Mouse (Mus musculus) embryonic facial prominence, embryonic 10.5 days (tissue): ENCODE measurements around the gene Bbs1. TPM values are rescaled to one million over a fixed set of nuclear protein-coding genes. Genes with fewer than 3 reads are reported as not detected.
A peak's percentile ranks its signal among the peaks of the same experiment; 100 is the strongest.

Source experiments
- DNase-seq: peaks from one replicate; pipeline ENCODE4 v3.0.0-alpha.2; 2017; ENCODE audit warnings: low spot score
- H3K27ac ChIP-seq: fragments of 300-500 bp; sonication (generic); replicated peaks from 2 replicates; pipeline ENCODE4 v1.5.1; 2016; ENCODE audit warnings: mild to moderate bottlenecking
- H3K27me3 ChIP-seq: fragments of 300-500 bp; sonication (generic); replicated peaks from 2 replicates; pipeline ENCODE4 v1.6.1; 2016; ENCODE audit warnings: low read depth, mild to moderate bottlenecking; ENCODE audit not compliant: poor library complexity, severe bottlenecking
- H3K36me3 ChIP-seq: fragments of 300-500 bp; sonication (generic); replicated peaks from 2 replicates; pipeline ENCODE4 v1.6.1; 2016; ENCODE audit warnings: mild to moderate bottlenecking, moderate library complexity
- H3K4me1 ChIP-seq: fragments of 300-500 bp; sonication (generic); 2 replicates; pipeline ENCODE4 v1.6.1; 2016
- H3K4me3 ChIP-seq: fragments of 300-500 bp; sonication (generic); 2 replicates; pipeline ENCODE4 v1.5.1; 2016; ENCODE audit warnings: mild to moderate bottlenecking, moderate library complexity
- H3K9me3 ChIP-seq: fragments of 300-500 bp; sonication (generic); 2 replicates; pipeline ENCODE4 v1.6.1; 2016; ENCODE audit warnings: mild to moderate bottlenecking
- WGBS: fragments of 180-500 bp; shearing (Covaris S2); methylation state at CpG from one replicate; pipeline ENCODE4 v1.1.7; 2016; 5-methylcytosine and 5-hydroxymethylcytosine counted together
- polyA plus RNA-seq: library from polyadenylated mRNA; unstranded; fragments of >200 nt; fragmentation: Nextera tagmentation; extraction: Ambion mirVana; gene quantifications from 2 replicates; pipeline ENCODE4 v1.2.1, GENCODE M21; 2016

The Bbs1 gene
- polyA plus RNA-seq, 1 experiment from 2014 or later, result 5.8 TPM

DNA sequence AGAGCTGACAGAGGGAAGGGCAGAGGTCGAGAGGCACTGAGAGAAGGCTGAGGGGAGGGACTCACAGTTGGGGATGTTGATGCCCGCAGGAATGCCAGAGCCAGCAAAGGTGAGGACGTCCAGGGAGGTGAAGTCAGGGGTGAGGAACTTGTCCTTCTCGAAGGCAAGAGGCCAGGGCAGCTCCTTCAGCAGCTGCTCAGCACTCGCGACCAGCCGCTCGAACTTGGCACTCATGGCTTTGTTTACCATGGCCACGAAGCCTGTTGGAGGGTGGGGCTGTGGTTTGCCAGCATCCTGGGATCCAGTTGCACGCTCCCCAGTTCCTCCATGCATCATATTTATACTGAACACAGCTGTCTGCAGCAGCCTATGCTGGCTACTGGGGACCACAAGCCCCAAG is 10.4 kb upstream of the Bbs1 start:
- H3K36me3 ChIP-seq, result peaks cover 100% of the 10 kb centered on the region

GRCm38 (mm10) chr19:4915924-4916603 is 9.6 kb upstream of the Bbs1 start:
- no peaks in the 10 kb centered on the region for H3K4me1 ChIP-seq
- no peak for DNase-seq
- H3K27ac ChIP-seq, result no peak overlapping the region
- H3K9me3 ChIP-seq, result no peaks in the 10 kb centered on the region
- WGBS, result 89% methylated on average over 15 of the region's 15 CpGs
- no peak overlapping the region for H3K4me3 ChIP-seq
- no peaks in the 10 kb centered on the region for H3K27me3 ChIP-seq
- peaks cover 100% of the 10 kb centered on the region for H3K36me3 ChIP-seq

More for the DNA sequence above, 10.4 kb upstream of the Bbs1 start:
- Histone ChIP-seq H3K4me3 (no peak overlapping the region), H3K4me1 (no peaks in the 10 kb centered on the region), H3K27me3 (no peaks in the 10 kb centered on the region), H3K27ac (no peak overlapping the region), H3K9me3 (no peaks in the 10 kb centered on the region)
- DNase-seq, result no peak
- 87% methylated on average over 10 of the region's 10 CpGs for WGBS

DNA sequence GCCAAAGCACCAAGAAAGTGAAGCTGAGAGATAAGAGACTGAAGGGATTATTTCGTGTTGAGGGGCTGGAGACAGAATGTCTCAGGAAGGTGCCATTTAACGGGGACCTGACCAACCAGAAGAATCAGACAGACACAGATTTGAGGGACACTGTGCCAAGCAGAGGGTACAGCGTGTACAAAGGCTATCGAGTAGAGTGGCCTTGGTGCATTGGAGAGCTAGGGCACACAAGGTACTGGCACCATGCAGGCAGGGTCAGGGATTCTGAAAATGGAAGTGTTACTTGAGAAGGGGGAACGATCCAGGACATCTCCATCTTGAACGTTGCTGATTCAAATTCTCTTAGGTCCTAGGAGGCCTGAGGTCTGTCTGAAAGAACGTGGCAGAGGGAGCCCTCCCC is 2.9 kb upstream of the Bbs1 start:
- 93% methylated on average over 7 of the region's 7 CpGs for WGBS
- Histone ChIP-seq H3K4me1 (peaks cover 11% of the 10 kb centered on the region), H3K4me3 (no peak overlapping the region), H3K27ac (no peak overlapping the region), H3K27me3 (no peaks in the 10 kb centered on the region), H3K9me3 (0 out of 2 replicates have a peak, but pooled peaks cover 2% of the 10 kb centered on the region), H3K36me3 (peaks cover 74% of the 10 kb centered on the region)
- no peak for DNase-seq

GRCm38 (mm10) chr19:4908107-4908506 is 1.7 kb upstream of the Bbs1 start:
- H3K4me1 ChIP-seq, result peaks cover 11% of the 10 kb centered on the region
- no peaks in the 10 kb centered on the region for H3K27me3 ChIP-seq
- H3K9me3 ChIP-seq, result 0 out of 2 replicates have a peak, but pooled peaks cover 2% of the 10 kb centered on the region
- 87% methylated on average over 4 of the region's 4 CpGs for WGBS
- H3K36me3 ChIP-seq, result peaks cover 69% of the 10 kb centered on the region
- peak; percentile 51 for DNase-seq
- no peak overlapping the region for H3K4me3 ChIP-seq
- H3K27ac ChIP-seq, result no peak overlapping the region

GRCm38 (mm10) chr19:4899888-4900287 is 6.5 kb downstream of the Bbs1 start:
- H3K27ac ChIP-seq, result no peak overlapping the region
- no peaks in the 10 kb centered on the region for H3K9me3 ChIP-seq
- H3K4me3 ChIP-seq, result no peak overlapping the region
- peaks cover 37% of the 10 kb centered on the region for H3K36me3 ChIP-seq
- H3K27me3 ChIP-seq, result no peaks in the 10 kb centered on the region
- 83% methylated on average over 3 of the region's 3 CpGs for WGBS
- H3K4me1 ChIP-seq, result peaks cover 5% of the 10 kb centered on the region
- no peak for DNase-seq

- peaks cover 37% of the 10 kb centered on the region for H3K36me3 ChIP-seq
- H3K4me1 ChIP-seq, result peaks cover 5% of the 10 kb centered on the region
- no peaks in the 10 kb centered on the region for H3K9me3 ChIP-seq
- no peaks in the 10 kb centered on the region for H3K27me3 ChIP-seq
- no peak overlapping the region for H3K4me3 ChIP-seq
- no peak overlapping the region for H3K27ac ChIP-seq
- DNase-seq, result no peak
- 73% methylated on average over 9 of the region's 9 CpGs for WGBS
Observed at GRCm38 (mm10) chr19:4898972-4899371, 7.5 kb downstream of the Bbs1 start.

- 51% methylated on average over 21 of the region's 21 CpGs for WGBS
- Histone ChIP-seq H3K36me3 (peaks cover 29% of the 10 kb centered on the region), H3K4me1 (peaks cover 5% of the 10 kb centered on the region), H3K27ac (no peak overlapping the region), H3K4me3 (0 out of 2 replicates have a peak overlapping the region, but pooled peaks have one; percentile 16), H3K27me3 (no peaks in the 10 kb centered on the region), H3K9me3 (no peaks in the 10 kb centered on the region)
- DNase-seq, result no peak
Observed at GRCm38 (mm10) chr19:4896780-4897520, 9.5 kb downstream of the Bbs1 start.

- Histone ChIP-seq H3K4me1 (no peaks in the 10 kb centered on the region), H3K9me3 (no peaks in the 10 kb centered on the region), H3K27me3 (no peaks in the 10 kb centered on the region), H3K4me3 (no peak overlapping the region), H3K36me3 (peaks cover 41% of the 10 kb centered on the region), H3K27ac (no peak overlapping the region)
- no peak for DNase-seq
- 85% methylated on average over 3 of the region's 3 CpGs for WGBS
Observed at GRCm38 (mm10) chr19:4891798-4892197, 14.6 kb downstream of the Bbs1 start.

- Histone ChIP-seq H3K4me3 (no peak overlapping the region), H3K27ac (no peak overlapping the region), H3K36me3 (peaks cover 37% of the 10 kb centered on the region), H3K9me3 (no peaks in the 10 kb centered on the region), H3K27me3 (no peaks in the 10 kb centered on the region), H3K4me1 (no peaks in the 10 kb centered on the region)
- DNase-seq, result no peak
- WGBS, result 87% methylated on average over 10 of the region's 10 CpGs
Observed at GRCm38 (mm10) chr19:4889791-4890190, 16.6 kb downstream of the Bbs1 start.

DNA sequence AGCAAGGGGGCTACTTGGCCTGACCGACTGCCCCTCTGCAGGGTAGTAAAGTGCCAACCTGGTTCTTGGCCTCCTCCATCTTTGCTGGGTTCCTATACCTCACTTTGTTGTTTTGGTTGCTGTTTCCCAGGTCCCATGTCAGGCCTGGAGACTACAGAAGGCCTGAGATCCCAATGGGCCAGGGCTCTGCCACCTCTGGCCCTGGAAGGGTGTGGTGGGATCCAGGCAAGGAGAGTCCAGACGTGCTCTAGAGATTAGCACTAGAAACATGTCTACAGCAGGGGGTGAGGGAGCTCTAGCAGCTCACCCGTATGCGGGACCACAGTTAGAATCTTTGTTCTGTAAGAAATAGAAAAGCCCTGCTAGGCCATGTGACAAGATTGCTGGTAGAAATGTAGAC is 22.5 kb downstream of the Bbs1 start:
- H3K4me1 ChIP-seq, result peaks cover 13% of the 10 kb centered on the region
- DNase-seq, result no peak
- H3K4me3 ChIP-seq, result no peak overlapping the region
- WGBS, result 83% methylated on average over 4 of the region's 4 CpGs
- no peak overlapping the region for H3K27ac ChIP-seq
- H3K9me3 ChIP-seq, result no peaks in the 10 kb centered on the region
- H3K36me3 ChIP-seq, result peaks cover 4% of the 10 kb centered on the region; the same call in 1 of the 2 replicates
- no peaks in the 10 kb centered on the region for H3K27me3 ChIP-seq

DNA sequence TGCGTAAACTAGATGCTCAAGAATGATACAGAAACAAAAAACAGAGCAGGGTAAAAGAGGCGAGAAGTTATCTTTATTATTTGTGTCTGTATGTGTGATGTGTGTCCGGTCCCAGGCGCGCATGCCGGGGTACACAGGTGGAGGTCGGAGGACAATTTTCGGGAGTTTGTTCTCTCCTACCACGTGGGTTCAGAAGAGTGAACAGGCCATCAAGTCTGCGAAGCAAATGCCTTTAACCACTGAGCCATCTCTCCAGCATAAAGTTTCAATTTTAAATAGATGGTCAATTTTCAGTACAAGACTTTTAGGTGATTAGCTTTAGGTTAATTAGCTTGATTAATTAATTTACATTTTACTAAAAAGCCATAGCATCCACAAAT is 27.1 kb downstream of the Bbs1 start:
- no peak for DNase-seq
- Histone ChIP-seq H3K4me3 (peak overlapping the region; percentile 89), H3K27ac (no peak overlapping the region), H3K27me3 (peaks cover 11% of the 10 kb centered on the region), H3K36me3 (peaks cover 4% of the 10 kb centered on the region; the same call in 1 of the 2 replicates), H3K9me3 (no peaks in the 10 kb centered on the region), H3K4me1 (peaks cover 36% of the 10 kb centered on the region)
- 63% methylated on average over 10 of the region's 10 CpGs for WGBS

- Histone ChIP-seq H3K4me1 (peaks cover 36% of the 10 kb centered on the region), H3K4me3 (peak within 1 kb of the TSS; percentile 89), H3K27me3 (peaks cover 11% of the 10 kb centered on the region), H3K36me3 (peaks cover 4% of the 10 kb centered on the region; the same call in 1 of the 2 replicates), H3K27ac (peak within 1 kb of the TSS; percentile 78), H3K9me3 (no peaks in the 10 kb centered on the region)
- 1% methylated on average over 52 of the region's 52 CpGs for WGBS
- DNase-seq, result peak; percentile 97
Observed at GRCm38 (mm10) chr19:4878405-4879323, 27.8 kb downstream of the Bbs1 start, which contains the start of gene Zdhhc24. Zdhhc24 (plus strand) TSS chr19:4878668.
